Mouse (Mus musculus) heart, embryonic 16.5 days (tissue): Measurements from ENCODE around the gene Dok7. TPM values are rescaled to one million over a fixed set of nuclear protein-coding genes. Genes with fewer than 3 reads are reported as not detected.

Experiments used
- ATAC-seq: fragments of 200-750 bp; cut with Nextera tagmentation; replicated peaks from 2 replicates; pipeline ENCODE4 v1.8.0; 2017; ENCODE audit warnings: moderate number of reproducible peaks; ENCODE audit not compliant: insufficient read depth, low FRiP score; ENCODE audit errors: extremely low read depth
- H3K27ac ChIP-seq: fragments of 300-500 bp; sonication (generic); 2 replicates; pipeline ENCODE4 v1.5.1; 2014; ENCODE audit warnings: mild to moderate bottlenecking, low read length, control low read depth, moderate library complexity
- H3K27me3 ChIP-seq: fragments of 300-500 bp; sonication (generic); 2 replicates; pipeline ENCODE4 v1.6.1; 2014; ENCODE audit warnings: low read length, mixed read lengths; ENCODE audit not compliant: control insufficient read depth, insufficient read depth
- H3K36me3 ChIP-seq: fragments of 300-500 bp; sonication (generic); 2 replicates; pipeline ENCODE4 v1.6.1; 2014; ENCODE audit not compliant: control insufficient read depth, insufficient read depth
- H3K4me1 ChIP-seq: fragments of 300-500 bp; sonication (generic); 2 replicates; pipeline ENCODE4 v1.6.1; 2014; ENCODE audit warnings: low read length, mixed read lengths; ENCODE audit not compliant: control insufficient read depth, insufficient read depth
- H3K4me2 ChIP-seq: fragments of 300-500 bp; sonication (generic); 2 replicates; pipeline ENCODE4 v1.6.1; 2014; ENCODE audit warnings: low read depth, mild to moderate bottlenecking, control low read depth, low read length
- H3K4me3 ChIP-seq: fragments of 300-500 bp; sonication (generic); 2 replicates; pipeline ENCODE4 v1.5.1; 2014; ENCODE audit warnings: mild to moderate bottlenecking, control low read depth, low read length
- H3K9ac ChIP-seq: fragments of 300-500 bp; sonication (generic); 2 replicates; pipeline ENCODE4 v1.6.1; 2014; ENCODE audit warnings: low read length, control low read depth
- H3K9me3 ChIP-seq: fragments of 300-500 bp; sonication (generic); replicated peaks from 2 replicates; pipeline ENCODE4 v1.6.1; 2016; ENCODE audit warnings: low read length; ENCODE audit not compliant: control insufficient read depth
- WGBS: fragments of 180-500 bp; shearing (Covaris S2); extraction: QIAGEN DNeasy Blood & Tissue Kit; methylation state at CpG from one replicate; pipeline ENCODE4 v1.1.7; 2014; 5-methylcytosine and 5-hydroxymethylcytosine counted together
- polyA plus RNA-seq: library from polyadenylated mRNA; unstranded; fragments of >200 nt; fragmentation: Nextera tagmentation; extraction: Ambion mirVana; gene quantifications from 2 replicates; pipeline ENCODE4 v1.2.1, GENCODE M21; 2015

Gene Dok7
- polyA plus RNA-seq, 1 experiment from 2014 or later, result 14.9 TPM

DNA sequence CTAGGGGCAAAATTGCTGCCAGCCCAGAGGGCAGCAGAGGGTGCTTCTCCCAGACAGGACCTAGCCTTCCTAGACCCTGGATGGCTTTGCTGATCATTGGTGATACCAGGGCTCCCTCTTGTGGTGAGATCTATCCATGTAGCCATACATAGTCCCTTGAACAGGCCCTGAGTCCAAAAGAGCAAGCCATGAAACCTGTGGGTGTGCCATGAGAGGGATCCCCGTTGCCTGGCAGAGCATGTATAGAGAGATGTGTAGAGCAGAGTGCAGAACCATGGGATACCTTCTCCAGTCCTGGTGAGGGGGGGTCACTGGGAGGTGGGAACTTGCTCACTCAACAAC lies 13.5 kb upstream of the Dok7 start:
- Histone ChIP-seq H3K4me1 (no peaks in the 10 kb centered on the region), H3K9me3 (no peaks in the 10 kb centered on the region), H3K4me2 (no peak overlapping the region), H3K27ac (no peak overlapping the region), H3K9ac (no peak overlapping the region), H3K27me3 (no peaks in the 10 kb centered on the region), H3K4me3 (no peak overlapping the region), H3K36me3 (no peaks in the 10 kb centered on the region)
- WGBS, result 15% methylated on average over 1 of the region's 1 CpGs
- ATAC-seq, result peak; percentile 82

DNA sequence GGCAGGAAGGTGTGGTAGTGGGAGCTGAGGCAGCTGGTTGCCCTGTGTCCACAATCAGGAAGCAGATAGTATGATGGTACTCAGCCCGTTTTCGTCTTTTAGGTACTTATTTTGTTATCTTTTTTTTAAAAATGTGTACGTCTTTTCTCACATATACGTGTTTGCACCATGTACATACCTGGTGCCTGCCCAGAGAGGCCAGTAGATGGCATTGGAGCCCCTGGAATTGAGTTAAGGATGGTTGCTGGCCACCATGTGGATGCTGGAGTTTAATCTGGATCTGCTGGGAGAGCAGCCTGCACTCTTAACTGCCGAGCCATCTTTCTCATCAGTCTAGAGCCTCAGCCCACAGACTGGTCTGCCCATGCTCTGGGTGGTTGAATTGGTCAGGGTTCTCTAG lies 6.0 kb upstream of the Dok7 start:
- no peak overlapping the region for H3K9ac ChIP-seq
- H3K9me3 ChIP-seq, result no peaks in the 10 kb centered on the region
- no peak overlapping the region for H3K4me3 ChIP-seq
- H3K27me3 ChIP-seq, result no peaks in the 10 kb centered on the region
- no peak overlapping the region for H3K4me2 ChIP-seq
- no peak for ATAC-seq
- H3K27ac ChIP-seq, result no peak overlapping the region
- WGBS, result 63% methylated on average over 5 of the region's 5 CpGs
- peaks cover 3% of the 10 kb centered on the region; the same call in 1 of the 2 replicates for H3K4me1 ChIP-seq
- no peaks in the 10 kb centered on the region for H3K36me3 ChIP-seq

DNA sequence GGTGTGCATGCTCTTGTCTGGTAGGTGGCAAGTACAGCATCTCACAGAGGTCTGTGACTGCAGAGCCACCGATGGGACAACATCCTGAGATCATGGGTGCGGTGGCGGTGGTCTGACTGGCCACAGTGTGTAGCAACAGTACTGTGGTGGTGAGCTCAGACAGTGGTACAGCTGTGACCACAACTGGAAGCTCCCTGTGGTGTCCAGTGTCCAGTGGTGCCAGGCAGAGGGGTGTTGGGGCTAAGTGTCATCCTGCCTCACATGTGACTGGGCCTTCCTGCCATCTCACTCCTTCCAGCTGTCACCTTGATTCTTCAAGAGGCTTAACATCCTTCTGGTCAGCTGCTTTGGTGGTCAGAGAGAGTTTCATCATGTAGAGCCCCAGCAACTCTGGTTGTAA lies 1.9 kb upstream of the Dok7 start:
- H3K4me2 ChIP-seq, result no peak overlapping the region
- no peak for ATAC-seq
- peaks cover 14% of the 10 kb centered on the region for H3K4me1 ChIP-seq
- H3K9me3 ChIP-seq, result no peaks in the 10 kb centered on the region
- H3K27ac ChIP-seq, result no peak overlapping the region
- WGBS, result 83% methylated on average over 3 of the region's 3 CpGs
- no peak overlapping the region for H3K9ac ChIP-seq
- H3K36me3 ChIP-seq, result no peaks in the 10 kb centered on the region
- H3K27me3 ChIP-seq, result peaks cover 3% of the 10 kb centered on the region; the same call in 1 of the 2 replicates
- no peak overlapping the region for H3K4me3 ChIP-seq

DNA sequence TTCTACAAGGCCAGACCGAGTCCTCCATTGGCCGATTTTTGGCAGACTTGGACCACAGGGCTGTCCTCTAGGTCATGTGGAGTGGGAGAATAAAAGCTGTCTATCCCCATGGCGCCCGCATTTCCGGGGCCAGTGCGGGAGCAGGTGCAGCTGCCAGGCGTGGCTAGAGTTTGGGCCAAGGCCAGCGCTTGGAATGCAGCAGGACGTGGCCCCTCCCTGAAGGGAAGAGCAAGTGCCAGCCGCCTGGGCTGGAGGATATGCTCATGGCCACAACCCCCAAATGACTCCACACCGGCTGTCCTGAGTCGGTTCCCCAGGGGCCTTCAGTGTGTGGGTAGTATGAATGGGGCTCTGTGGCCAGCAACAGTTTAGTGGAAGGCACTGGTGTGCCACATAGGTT lies 1.5 kb upstream of the Dok7 start:
- H3K4me3 ChIP-seq, result no peak overlapping the region
- H3K36me3 ChIP-seq, result no peaks in the 10 kb centered on the region
- no peak overlapping the region for H3K9ac ChIP-seq
- 54% methylated on average over 12 of the region's 12 CpGs for WGBS
- H3K27me3 ChIP-seq, result peaks cover 3% of the 10 kb centered on the region; the same call in 1 of the 2 replicates
- H3K4me1 ChIP-seq, result peaks cover 18% of the 10 kb centered on the region
- H3K27ac ChIP-seq, result no peak overlapping the region
- no peak for ATAC-seq
- H3K4me2 ChIP-seq, result no peak overlapping the region
- no peaks in the 10 kb centered on the region for H3K9me3 ChIP-seq

DNA sequence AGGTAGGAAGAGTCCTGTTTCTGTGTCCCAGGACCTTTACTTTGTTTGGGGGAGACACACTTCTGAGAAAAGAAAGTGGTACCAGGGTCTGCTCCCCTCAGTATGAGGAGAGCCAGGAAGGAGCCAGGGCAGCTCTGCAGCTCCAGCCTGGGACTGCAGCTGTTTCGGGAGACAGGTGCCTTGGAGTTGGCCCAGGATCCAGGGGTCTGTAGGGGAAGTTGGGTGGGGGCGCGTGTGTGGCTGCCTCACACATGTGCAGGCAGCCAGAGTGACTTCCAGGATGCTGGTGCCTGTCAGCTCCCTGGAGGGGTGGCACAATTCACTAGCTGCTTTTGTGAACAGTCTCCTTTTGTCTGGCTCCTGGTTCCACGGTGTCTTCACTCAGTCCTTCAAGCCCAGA lies 1.0 kb downstream of the Dok7 start:
- ATAC-seq, result no peak
- no peaks in the 10 kb centered on the region for H3K9me3 ChIP-seq
- peaks cover 3% of the 10 kb centered on the region; the same call in 1 of the 2 replicates for H3K27me3 ChIP-seq
- peak overlapping the region; percentile 82 for H3K9ac ChIP-seq
- H3K27ac ChIP-seq, result no peak overlapping the region
- H3K4me3 ChIP-seq, result peak overlapping the region; percentile 61
- peak overlapping the region; percentile 70 for H3K4me2 ChIP-seq
- H3K4me1 ChIP-seq, result peaks cover 28% of the 10 kb centered on the region
- H3K36me3 ChIP-seq, result no peaks in the 10 kb centered on the region
- 18% methylated on average over 4 of the region's 4 CpGs for WGBS

GRCm38 (mm10) chr5:35058216-35058615 lies 1.6 kb downstream of the Dok7 start:
- no peak overlapping the region for H3K27ac ChIP-seq
- no peak for ATAC-seq
- H3K4me2 ChIP-seq, result peak overlapping the region; percentile 70
- peak overlapping the region; percentile 61 for H3K4me3 ChIP-seq
- H3K9me3 ChIP-seq, result no peaks in the 10 kb centered on the region
- H3K4me1 ChIP-seq, result peaks cover 28% of the 10 kb centered on the region
- WGBS, result 58% methylated on average over 1 of the region's 1 CpGs
- peak overlapping the region; percentile 82 for H3K9ac ChIP-seq
- H3K27me3 ChIP-seq, result peaks cover 3% of the 10 kb centered on the region; the same call in 1 of the 2 replicates
- no peaks in the 10 kb centered on the region for H3K36me3 ChIP-seq

DNA sequence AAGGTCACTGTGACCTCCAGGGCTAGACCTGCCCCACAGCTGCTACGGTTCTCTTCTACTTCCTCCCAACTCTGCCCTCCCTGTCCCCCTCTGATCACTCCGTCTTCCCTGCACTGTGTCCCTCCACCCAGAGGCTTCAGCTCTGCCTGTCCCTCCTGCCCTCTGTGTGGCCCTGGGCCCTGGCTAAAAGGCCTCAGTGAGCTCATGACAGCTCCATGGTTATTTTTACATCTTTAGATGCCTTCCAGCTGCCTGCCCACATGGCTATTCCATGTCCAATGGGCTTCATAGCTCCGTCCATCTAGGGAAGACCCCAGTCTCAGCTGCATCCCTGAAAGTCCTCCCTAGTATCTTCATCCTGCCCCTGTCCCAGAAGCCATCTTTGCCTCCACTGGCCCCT lies 3.5 kb downstream of the Dok7 start:
- 30% methylated on average over 3 of the region's 3 CpGs for WGBS
- ATAC-seq, result peak; percentile 43
- H3K4me1 ChIP-seq, result peaks cover 28% of the 10 kb centered on the region
- no peak overlapping the region for H3K4me3 ChIP-seq
- H3K9ac ChIP-seq, result peak overlapping the region; percentile 42; the same call in 1 of the 2 replicates
- H3K36me3 ChIP-seq, result no peaks in the 10 kb centered on the region
- H3K4me2 ChIP-seq, result peak overlapping the region; percentile 16; the same call in 1 of the 2 replicates
- peak overlapping the region; percentile 77 for H3K27ac ChIP-seq
- no peaks in the 10 kb centered on the region for H3K9me3 ChIP-seq
- H3K27me3 ChIP-seq, result peaks cover 3% of the 10 kb centered on the region; the same call in 1 of the 2 replicates

GRCm38 (mm10) chr5:35069841-35070240 lies 13.3 kb downstream of the Dok7 start:
- no peaks in the 10 kb centered on the region for H3K36me3 ChIP-seq
- no peak overlapping the region for H3K4me2 ChIP-seq
- no peaks in the 10 kb centered on the region for H3K27me3 ChIP-seq
- H3K4me3 ChIP-seq, result no peak overlapping the region
- H3K27ac ChIP-seq, result no peak overlapping the region
- ATAC-seq, result no peak
- 93% methylated on average over 2 of the region's 2 CpGs for WGBS
- no peak overlapping the region for H3K9ac ChIP-seq
- H3K4me1 ChIP-seq, result no peaks in the 10 kb centered on the region
- H3K9me3 ChIP-seq, result no peaks in the 10 kb centered on the region

DNA sequence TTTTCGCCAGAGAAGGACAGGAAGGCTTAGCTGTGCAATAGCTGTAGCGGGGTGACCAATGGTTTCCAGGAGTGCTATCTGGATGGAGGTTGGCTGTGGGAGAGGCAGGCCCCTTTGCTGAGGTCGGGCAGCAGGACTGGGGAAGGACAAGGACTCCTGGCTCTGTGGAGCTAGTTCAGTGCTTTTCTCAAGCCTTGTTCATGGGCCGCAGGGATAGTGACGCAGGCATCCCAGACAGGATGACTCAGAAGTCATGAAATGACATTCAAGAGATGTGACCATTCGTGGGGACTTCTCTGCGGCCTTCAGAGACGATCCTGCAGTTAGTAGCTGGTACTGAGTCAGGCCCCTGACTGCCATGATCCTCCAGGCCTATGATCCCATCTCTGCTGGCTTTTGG lies 13.7 kb downstream of the Dok7 start:
- H3K4me3 ChIP-seq, result no peak overlapping the region
- H3K27ac ChIP-seq, result no peak overlapping the region
- H3K9ac ChIP-seq, result no peak overlapping the region
- 82% methylated on average over 8 of the region's 8 CpGs for WGBS
- H3K4me2 ChIP-seq, result no peak overlapping the region
- no peaks in the 10 kb centered on the region for H3K4me1 ChIP-seq
- ATAC-seq, result no peak
- H3K27me3 ChIP-seq, result no peaks in the 10 kb centered on the region
- H3K9me3 ChIP-seq, result no peaks in the 10 kb centered on the region
- H3K36me3 ChIP-seq, result no peaks in the 10 kb centered on the region
